Mouse (Mus musculus): Measurements from ENCODE around the gene Cbarp. TPM values are rescaled to one million over a fixed set of nuclear protein-coding genes. Genes with fewer than 3 reads are reported as not detected.

Cbarp gene
- polyA plus RNA-seq (2015; fragmentation: Nextera tagmentation; extraction: Ambion mirVana), result 6.4 and 7.3 TPM in 2 replicates

- Histone ChIP-seq H3K27ac (ENCODE audit: low read length) (peak within 1 kb of the TSS; percentile 89), H3K27me3 (ENCODE audit: insufficient read depth, low read length) (peaks cover 18% of the 10 kb centered on the region), H3K4me1 (ENCODE audit: insufficient read depth, low read length) (peaks cover 49% of the 10 kb centered on the region), H3K4me3 (ENCODE audit: low read length) (peak within 1 kb of the TSS; percentile 80), H3K9me3 (ENCODE audit: low read length) (no peaks in the 10 kb centered on the region), H3K9ac (replicated peaks; ENCODE audit: low read length) (peak within 1 kb of the TSS; percentile 89), H3K4me2 (replicated peaks; ENCODE audit: low read depth, low read length) (peak within 1 kb of the TSS; percentile 99), H3K36me3 (ENCODE audit: insufficient read depth, low read length) (peaks cover 27% of the 10 kb centered on the region)
- no peak for ATAC-seq (ENCODE audit: low FRiP score, low TSS enrichment)
- WGBS, result 78% methylated on average over 10 of the region's 10 CpGs
Measured at GRCm38 (mm10) chr10:80140666-80141035, at the start of gene Cbarp. Gene Cbarp (minus strand): TSS chr10:80140835.

- Histone ChIP-seq H3K4me1 (ENCODE audit: insufficient read depth, low read length) (peaks cover 12% of the 10 kb centered on the region), H3K4me2 (replicated peaks; ENCODE audit: low read depth, low read length) (peak overlapping the region; percentile 74), H3K4me3 (ENCODE audit: low read length) (peak overlapping the region; percentile 50), H3K36me3 (ENCODE audit: insufficient read depth, low read length) (0 out of 2 replicates have a peak, but pooled peaks cover 2% of the 10 kb centered on the region), H3K27me3 (ENCODE audit: insufficient read depth, low read length) (peaks cover 35% of the 10 kb centered on the region), H3K9ac (replicated peaks; ENCODE audit: low read length) (peak overlapping the region; percentile 55), H3K27ac (ENCODE audit: low read length) (no peak overlapping the region), H3K9me3 (ENCODE audit: low read length) (no peaks in the 10 kb centered on the region)
- no peak for ATAC-seq (ENCODE audit: low FRiP score, low TSS enrichment)
- 7% methylated on average over 21 of the region's 21 CpGs for WGBS
Measured at GRCm38 (mm10) chr10:80189999-80190398, 49.4 kb upstream of the Cbarp start.

GRCm38 (mm10) chr10:80188453-80189024 is 47.9 kb upstream of the Cbarp start:
- Histone ChIP-seq H3K27me3 (ENCODE audit: insufficient read depth, low read length) (peaks cover 35% of the 10 kb centered on the region), H3K27ac (ENCODE audit: low read length) (no peak overlapping the region), H3K9ac (replicated peaks; ENCODE audit: low read length) (no peak overlapping the region), H3K4me1 (ENCODE audit: insufficient read depth, low read length) (peaks cover 12% of the 10 kb centered on the region), H3K4me3 (ENCODE audit: low read length) (no peak overlapping the region), H3K4me2 (replicated peaks; ENCODE audit: low read depth, low read length) (no peak overlapping the region), H3K36me3 (ENCODE audit: insufficient read depth, low read length) (0 out of 2 replicates have a peak, but pooled peaks cover 2% of the 10 kb centered on the region), H3K9me3 (ENCODE audit: low read length) (no peaks in the 10 kb centered on the region)
- 76% methylated on average over 15 of the region's 15 CpGs for WGBS
- ATAC-seq (ENCODE audit: low FRiP score, low TSS enrichment), result no peak

- no peak for ATAC-seq (ENCODE audit: low FRiP score, low TSS enrichment)
- Histone ChIP-seq H3K27ac (ENCODE audit: low read length) (no peak overlapping the region), H3K9ac (replicated peaks; ENCODE audit: low read length) (no peak overlapping the region), H3K27me3 (ENCODE audit: insufficient read depth, low read length) (peaks cover 35% of the 10 kb centered on the region), H3K4me1 (ENCODE audit: insufficient read depth, low read length) (peaks cover 12% of the 10 kb centered on the region), H3K4me3 (ENCODE audit: low read length) (no peak overlapping the region), H3K4me2 (replicated peaks; ENCODE audit: low read depth, low read length) (no peak overlapping the region), H3K36me3 (ENCODE audit: insufficient read depth, low read length) (0 out of 2 replicates have a peak, but pooled peaks cover 2% of the 10 kb centered on the region), H3K9me3 (ENCODE audit: low read length) (no peaks in the 10 kb centered on the region)
- WGBS, result 85% methylated on average over 10 of the region's 10 CpGs
Measured at GRCm38 (mm10) chr10:80187739-80188138, 47.1 kb upstream of the Cbarp start.

- 40% methylated on average over 27 of the region's 27 CpGs for WGBS
- H3K9me3 ChIP-seq (ENCODE audit: low read length), result no peaks in the 10 kb centered on the region
- H3K4me2 ChIP-seq (replicated peaks; ENCODE audit: low read depth, low read length), result no peak overlapping the region
- no peak overlapping the region for H3K27ac ChIP-seq (ENCODE audit: low read length)
- H3K4me1 ChIP-seq (ENCODE audit: insufficient read depth, low read length), result peaks cover 12% of the 10 kb centered on the region
- H3K36me3 ChIP-seq (ENCODE audit: insufficient read depth, low read length), result peaks cover 5% of the 10 kb centered on the region; the same call in 1 of the 2 replicates
- peaks cover 31% of the 10 kb centered on the region for H3K27me3 ChIP-seq (ENCODE audit: insufficient read depth, low read length)
- H3K9ac ChIP-seq (replicated peaks; ENCODE audit: low read length), result no peak overlapping the region
- no peak for ATAC-seq (ENCODE audit: low FRiP score, low TSS enrichment)
- no peak overlapping the region for H3K4me3 ChIP-seq (ENCODE audit: low read length)
Measured at GRCm38 (mm10) chr10:80186649-80187048, 46.0 kb upstream of the Cbarp start.

GRCm38 (mm10) chr10:80182547-80182946 is 41.9 kb upstream of the Cbarp start:
- Histone ChIP-seq H3K4me3 (ENCODE audit: low read length) (no peak overlapping the region), H3K27ac (ENCODE audit: low read length) (no peak overlapping the region), H3K9ac (replicated peaks; ENCODE audit: low read length) (no peak overlapping the region), H3K9me3 (ENCODE audit: low read length) (no peaks in the 10 kb centered on the region), H3K4me2 (replicated peaks; ENCODE audit: low read depth, low read length) (no peak overlapping the region), H3K4me1 (ENCODE audit: insufficient read depth, low read length) (peaks cover 15% of the 10 kb centered on the region), H3K36me3 (ENCODE audit: insufficient read depth, low read length) (peaks cover 3% of the 10 kb centered on the region; the same call in 1 of the 2 replicates), H3K27me3 (ENCODE audit: insufficient read depth, low read length) (no peaks in the 10 kb centered on the region; the same call in 1 of the 2 replicates)
- WGBS, result 88% methylated on average over 7 of the region's 7 CpGs
- no peak for ATAC-seq (ENCODE audit: low FRiP score, low TSS enrichment)

GRCm38 (mm10) chr10:80180823-80181222 is 40.2 kb upstream of the Cbarp start:
- peaks cover 3% of the 10 kb centered on the region; the same call in 1 of the 2 replicates for H3K36me3 ChIP-seq (ENCODE audit: insufficient read depth, low read length)
- H3K4me1 ChIP-seq (ENCODE audit: insufficient read depth, low read length), result peaks cover 15% of the 10 kb centered on the region
- H3K9me3 ChIP-seq (ENCODE audit: low read length), result no peaks in the 10 kb centered on the region
- H3K9ac ChIP-seq (replicated peaks; ENCODE audit: low read length), result peak overlapping the region; percentile 75
- ATAC-seq (ENCODE audit: low FRiP score, low TSS enrichment), result no peak
- WGBS, result 38% methylated on average over 5 of the region's 5 CpGs
- no peak overlapping the region for H3K27ac ChIP-seq (ENCODE audit: low read length)
- H3K4me3 ChIP-seq (ENCODE audit: low read length), result peak overlapping the region; percentile 53; the same call in 1 of the 2 replicates
- H3K27me3 ChIP-seq (ENCODE audit: insufficient read depth, low read length), result no peaks in the 10 kb centered on the region; the same call in 1 of the 2 replicates
- peak overlapping the region; percentile 71 for H3K4me2 ChIP-seq (replicated peaks; ENCODE audit: low read depth, low read length)

GRCm38 (mm10) chr10:80180288-80180687 is 39.7 kb upstream of the Cbarp start:
- Histone ChIP-seq H3K4me2 (replicated peaks; ENCODE audit: low read depth, low read length) (peak overlapping the region; percentile 71), H3K4me3 (ENCODE audit: low read length) (peak overlapping the region; percentile 53), H3K27ac (ENCODE audit: low read length) (no peak overlapping the region), H3K27me3 (ENCODE audit: insufficient read depth, low read length) (no peaks in the 10 kb centered on the region), H3K9me3 (ENCODE audit: low read length) (no peaks in the 10 kb centered on the region), H3K9ac (replicated peaks; ENCODE audit: low read length) (peak overlapping the region; percentile 75), H3K36me3 (ENCODE audit: insufficient read depth, low read length) (peaks cover 3% of the 10 kb centered on the region; the same call in 1 of the 2 replicates), H3K4me1 (ENCODE audit: insufficient read depth, low read length) (peaks cover 15% of the 10 kb centered on the region)
- no peak for ATAC-seq (ENCODE audit: low FRiP score, low TSS enrichment)
- WGBS, result 50% methylated on average over 6 of the region's 6 CpGs

- peaks cover 15% of the 10 kb centered on the region for H3K4me1 ChIP-seq (ENCODE audit: insufficient read depth, low read length)
- peaks cover 3% of the 10 kb centered on the region; the same call in 1 of the 2 replicates for H3K36me3 ChIP-seq (ENCODE audit: insufficient read depth, low read length)
- peak within 1 kb of the TSS; percentile 53 for H3K4me3 ChIP-seq (ENCODE audit: low read length)
- peak; percentile 58 for ATAC-seq (ENCODE audit: low FRiP score, low TSS enrichment)
- no peaks in the 10 kb centered on the region for H3K9me3 ChIP-seq (ENCODE audit: low read length)
- H3K9ac ChIP-seq (replicated peaks; ENCODE audit: low read length), result peak within 1 kb of the TSS; percentile 75
- 2% methylated on average over 68 of the region's 106 CpGs for WGBS
- H3K27ac ChIP-seq (ENCODE audit: low read length), result peak within 1 kb of the TSS; percentile 23; the same call in 1 of the 2 replicates
- H3K27me3 ChIP-seq (ENCODE audit: insufficient read depth, low read length), result no peaks in the 10 kb centered on the region
- H3K4me2 ChIP-seq (replicated peaks; ENCODE audit: low read depth, low read length), result peak within 1 kb of the TSS; percentile 71
Measured at GRCm38 (mm10) chr10:80179068-80180051, 38.7 kb upstream of the Cbarp start, which contains the start of gene Efna2. Gene Efna2 (plus strand): TSS chr10:80179482.

All from kidney, embryonic 16.5 days (tissue).